In genomic region chr3:135610221-135610620, GRCm38 (mm10) we compare ENCODE assay signal across 13 mouse cellular contexts.
DNase-seq lines count a peak whose midpoint lies in the region; ATAC-seq and TF ChIP-seq lines count a peak whose summit lies in the region.
"Had no signal": no experiment of that assay in that cellular context is flagged by ENCODE, and none has a peak within 500 bp of the region (broad histone marks: within the 10 kb centered on the region; RNA-seq: fewer than 3 reads in every experiment).

No protein-coding gene starts in this region.

- peak overlapping the region; percentile 51; the same call in 1 of the 2 replicates for H3K27ac ChIP-seq in hindbrain, embryonic 15.5 days (replicated peaks)
- no peak overlapping the region for H3K27ac ChIP-seq in hindbrain, embryonic 10.5 days
- H3K27ac ChIP-seq in cortical plate, adult 2 months (ENCODE audit: insufficient read depth, low read length): peak overlapping the region; percentile 49; the same call in 1 of the 2 replicates
- H3K27ac ChIP-seq: liver, embryonic 15.5 days had no signal

- no peak for TF ChIP-seq POLR2A in cortical plate, adult 2 months (IDR thresholded peaks at IDR 0.05; ENCODE audit: extremely low read depth, insufficient read depth, low read length)

- DNase-seq in hindbrain, embryonic 10.5 days (ENCODE audit: low spot score): no peak
- peak; percentile 42 to 62 for DNase-seq in left cerebral cortex, adult 18-20 months (ENCODE audit: low spot score in 2 of 2)
- DNase-seq in right cerebral cortex, postnatal 14 days: peak; percentile 51
- DNase-seq in MN1 (ENCODE audit: low spot score): no peak
- DNase-seq in kidney, postnatal 14 days: no peak
- no peak for DNase-seq in thymus, adult 18-20 months
- DNase-seq: cerebellum, adult 9-10 months; kidney, postnatal 25 days had no signal

- H3K9me3 ChIP-seq in hindbrain, embryonic 15.5 days: no peaks in the 10 kb centered on the region
- no peaks in the 10 kb centered on the region for H3K9me3 ChIP-seq in hindbrain, embryonic 10.5 days
- H3K9me3 ChIP-seq: liver, embryonic 15.5 days had no signal

- peaks cover 14% of the 10 kb centered on the region for H3K36me3 ChIP-seq in hindbrain, embryonic 15.5 days
- peaks cover 66% of the 10 kb centered on the region for H3K36me3 ChIP-seq in hindbrain, embryonic 10.5 days

- peak; percentile 83 for ATAC-seq in hindbrain, embryonic 15.5 days (ENCODE audit: low FRiP score, low read depth)

- H3K4me2 ChIP-seq in hindbrain, embryonic 15.5 days: no peak overlapping the region
- H3K4me2 ChIP-seq: liver, embryonic 15.5 days had no signal

- no peak overlapping the region for H3K9ac ChIP-seq in hindbrain, embryonic 15.5 days
- H3K9ac ChIP-seq: liver, embryonic 15.5 days had no signal

- TF ChIP-seq CTCF in cortical plate, adult 2 months (IDR thresholded peaks at IDR 0.05; ENCODE audit: extremely low read depth, insufficient read depth, low read length): no peak

- H3K27me3 ChIP-seq in hindbrain, embryonic 15.5 days: no peaks in the 10 kb centered on the region
- no peaks in the 10 kb centered on the region for H3K27me3 ChIP-seq in hindbrain, embryonic 10.5 days (ENCODE audit: insufficient read depth, poor library complexity, severe bottlenecking)
- H3K27me3 ChIP-seq: CH12.LX; liver, embryonic 15.5 days had no signal

- no peaks in the 10 kb centered on the region for H3K4me1 ChIP-seq in hindbrain, embryonic 15.5 days (replicated peaks)
- H3K4me1 ChIP-seq in hindbrain, embryonic 10.5 days (replicated peaks): no peaks in the 10 kb centered on the region
- H3K4me1 ChIP-seq in cortical plate, adult 2 months (ENCODE audit: control insufficient read depth, insufficient read depth, low read length): peaks cover 6% of the 10 kb centered on the region; the same call in 1 of the 2 replicates

- no peak overlapping the region for H3K4me3 ChIP-seq in hindbrain, embryonic 15.5 days
- H3K4me3 ChIP-seq in hindbrain, embryonic 10.5 days: no peak overlapping the region
- H3K4me3 ChIP-seq in cortical plate, adult 2 months (ENCODE audit: insufficient read depth, low read length): no peak overlapping the region
- H3K4me3 ChIP-seq: liver, embryonic 15.5 days; myocyte had no signal

- 26% methylated on average over 3 of the region's 3 CpGs for WGBS in hindbrain, embryonic 15.5 days
- WGBS in hindbrain, embryonic 10.5 days: 66% methylated on average over 3 of the region's 3 CpGs

Comparison
In these comparisons a context has a peak if more than half of its experiments do, and no peak if none do; other contexts are left out.
1. DNase-seq: peak in left cerebral cortex, adult 18-20 months (2 of 2) and right cerebral cortex, postnatal 14 days (single experiment); none in hindbrain, embryonic 10.5 days (single experiment), MN1 (single experiment), kidney, postnatal 14 days (single experiment) and thymus, adult 18-20 months (0 of 2).